Mouse (Mus musculus): ENCODE results near the gene Gng2. TPM values are rescaled to one million over a fixed set of nuclear protein-coding genes. Genes with fewer than 3 reads are reported as not detected.
A peak's percentile ranks its signal among the peaks of the same experiment; 100 is the strongest.

The Gng2 gene
- total RNA-seq (2021), result 100 to 1,000 TPM; 210 to 214 TPM

DNA sequence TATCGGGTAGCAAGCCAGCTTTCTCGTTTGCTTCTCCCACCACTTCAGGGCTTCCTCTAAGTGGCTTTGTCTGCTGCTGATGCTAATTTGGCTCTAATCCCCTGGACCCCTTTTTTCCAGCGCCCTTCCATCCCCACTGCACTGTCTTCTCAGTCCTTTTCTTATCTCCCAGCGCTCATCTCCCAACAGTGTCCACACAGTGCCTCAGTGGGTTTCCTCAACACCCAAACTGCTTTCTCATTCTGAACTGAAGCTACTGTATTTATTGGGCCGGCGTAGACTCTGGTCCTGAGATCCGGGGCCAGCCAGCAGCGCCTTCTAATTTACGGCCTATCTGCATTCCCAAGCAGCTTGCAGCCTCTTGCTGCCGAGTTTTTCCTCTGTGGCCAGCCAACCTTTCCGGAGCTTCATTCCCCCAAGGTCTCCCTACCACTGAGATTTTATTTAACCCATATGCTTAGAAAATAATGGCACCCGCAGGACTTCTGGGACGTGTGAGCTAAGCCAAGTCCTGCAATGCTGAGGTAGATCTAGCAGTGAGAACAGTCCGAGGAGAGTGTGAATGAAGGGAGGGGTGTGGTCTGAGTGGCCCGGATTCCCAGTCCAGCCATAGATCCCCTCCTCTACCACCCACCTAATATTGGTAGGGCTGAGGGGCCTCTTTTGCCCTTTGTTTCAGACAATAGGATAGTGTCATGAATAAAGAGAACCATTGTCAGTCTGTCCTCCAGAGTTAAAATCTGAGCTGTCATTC, at the start of gene Gng2:
Gene Gng2, minus strand, starts transcription at position 357 of the 754 bp plus-strand sequence.
- no peak for DNase-seq (ENCODE audit: low spot score in 2 of 2)
- intact Hi-C loops (cut with DNase I), result loop anchor here (5.0 kb wide), 4 partner anchors 35 to 120 kb away; no protein-coding TSS in a partner anchor

DNA sequence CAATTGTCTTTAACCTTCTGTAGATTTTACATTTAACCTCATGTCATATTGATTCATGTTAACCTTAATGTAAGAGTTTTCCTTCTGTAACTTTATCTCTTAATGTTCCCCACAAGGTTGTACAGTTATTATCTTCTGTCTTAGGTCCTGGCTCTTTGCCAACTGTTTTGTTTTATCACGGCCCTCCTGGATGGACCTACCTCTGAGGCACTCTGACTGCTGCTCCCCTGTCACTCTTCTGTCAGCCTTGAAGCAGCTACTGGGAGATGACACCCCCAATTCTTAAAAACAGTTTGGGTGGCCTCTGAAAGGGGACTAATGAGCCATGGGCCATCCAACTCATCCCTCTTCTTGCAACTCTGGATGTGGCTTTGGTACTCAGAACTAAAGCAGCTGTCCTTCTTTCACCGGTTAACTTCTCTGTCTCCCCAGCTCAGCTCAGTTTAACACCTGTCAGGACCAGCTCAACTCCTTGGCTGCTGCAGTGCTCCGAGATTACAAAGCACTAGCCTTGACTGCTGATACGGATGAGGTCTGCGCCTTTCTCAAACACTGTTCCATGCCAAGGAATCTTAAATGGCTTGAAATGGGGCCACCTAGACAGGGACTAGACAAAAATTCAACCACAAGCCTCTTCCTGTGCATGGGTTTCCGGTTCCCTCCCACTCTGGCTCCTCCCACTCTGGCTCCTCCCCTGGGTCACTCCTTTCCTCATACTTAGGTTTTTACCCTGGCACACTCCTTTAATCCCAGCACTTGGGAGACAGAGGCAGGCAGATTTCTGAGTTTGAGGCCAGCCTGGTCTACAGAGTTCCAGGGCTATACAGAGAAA, 47.7 kb upstream of the Gng2 start:
- intact Hi-C loops (cut with DNase I), result no loop called here
- DNase-seq (ENCODE audit: low spot score in 2 of 2), result no peak

DNA sequence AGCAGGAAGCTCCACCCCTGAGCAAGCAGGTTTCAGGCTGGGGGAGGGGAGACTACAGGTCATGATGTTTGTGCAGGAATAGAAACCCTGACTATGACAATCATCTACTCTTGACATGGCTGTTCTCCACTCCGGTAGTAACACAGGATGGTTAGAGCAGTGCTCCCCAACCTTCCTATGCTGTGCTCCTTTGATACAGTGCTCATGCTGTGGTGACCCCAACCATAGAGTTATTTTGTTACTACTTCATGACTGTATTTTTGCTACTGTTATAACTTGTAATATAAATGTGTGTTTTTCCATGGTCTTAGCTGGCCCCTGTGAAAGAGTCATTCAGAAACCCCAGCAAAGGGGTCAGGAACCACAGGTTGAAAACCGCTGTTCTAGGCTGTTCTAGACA, 46.5 kb upstream of the Gng2 start:
- intact Hi-C loops (cut with DNase I), result no loop called here
- no peak for DNase-seq (ENCODE audit: low spot score in 2 of 2)

DNA sequence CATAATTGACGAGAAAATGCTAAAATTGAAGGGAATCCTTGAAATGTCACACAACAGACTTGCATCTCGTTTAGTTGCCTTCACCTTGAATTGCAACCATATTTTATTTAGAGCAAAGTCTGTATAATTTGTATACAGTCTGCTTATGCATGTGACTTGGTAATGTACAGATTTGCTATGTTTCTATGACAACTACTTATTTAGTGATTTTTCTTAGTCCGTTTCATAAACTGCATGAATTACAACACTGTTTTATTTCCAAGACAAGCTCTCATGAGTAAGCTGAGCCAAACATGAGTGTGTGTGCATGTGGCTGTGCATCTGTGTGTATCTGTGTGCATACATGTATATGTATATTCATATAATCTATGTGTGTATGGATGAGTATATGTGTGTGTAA, 42.1 kb upstream of the Gng2 start:
- intact Hi-C loops (cut with DNase I), result no loop called here
- no peak for DNase-seq (ENCODE audit: low spot score in 2 of 2)

DNA sequence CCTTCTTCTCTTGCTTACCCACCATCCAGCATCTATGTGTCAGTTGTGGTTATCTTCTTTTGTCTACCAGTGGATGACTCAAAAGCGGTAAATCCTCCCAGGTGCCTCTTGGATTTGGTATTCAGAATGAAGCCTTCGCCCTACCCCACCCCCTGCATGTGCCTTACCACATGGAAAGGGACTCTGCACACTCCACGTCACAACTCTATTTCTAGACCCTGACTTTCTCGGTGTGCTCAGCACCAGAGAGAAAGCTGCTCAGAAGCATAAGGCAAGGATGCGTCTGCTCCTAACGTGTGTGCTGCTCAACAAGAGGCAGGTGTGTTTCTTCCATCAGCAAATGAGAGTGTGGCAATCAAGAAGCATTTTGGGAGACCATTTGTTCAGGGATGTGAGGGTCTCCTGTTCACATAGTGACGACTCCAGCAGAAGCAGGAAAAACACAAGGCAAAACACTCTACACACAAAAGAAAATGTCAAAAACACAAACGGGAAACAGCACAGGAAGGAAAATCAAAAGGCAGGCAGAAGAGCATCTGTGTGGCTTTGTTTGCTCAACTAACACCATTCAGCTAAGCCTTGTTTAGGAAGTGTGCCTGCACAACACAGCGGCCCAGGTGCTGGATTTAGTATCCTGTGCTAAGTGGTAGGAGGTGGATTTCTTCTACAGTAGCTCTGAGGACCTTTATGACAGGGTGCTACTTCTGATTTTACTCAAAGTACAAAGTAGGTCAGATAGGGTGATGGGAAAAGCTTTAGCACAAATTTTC, 35.3 kb upstream of the Gng2 start:
- intact Hi-C loops (cut with DNase I), result no loop called here
- DNase-seq (ENCODE audit: low spot score in 2 of 2), result no peak

DNA sequence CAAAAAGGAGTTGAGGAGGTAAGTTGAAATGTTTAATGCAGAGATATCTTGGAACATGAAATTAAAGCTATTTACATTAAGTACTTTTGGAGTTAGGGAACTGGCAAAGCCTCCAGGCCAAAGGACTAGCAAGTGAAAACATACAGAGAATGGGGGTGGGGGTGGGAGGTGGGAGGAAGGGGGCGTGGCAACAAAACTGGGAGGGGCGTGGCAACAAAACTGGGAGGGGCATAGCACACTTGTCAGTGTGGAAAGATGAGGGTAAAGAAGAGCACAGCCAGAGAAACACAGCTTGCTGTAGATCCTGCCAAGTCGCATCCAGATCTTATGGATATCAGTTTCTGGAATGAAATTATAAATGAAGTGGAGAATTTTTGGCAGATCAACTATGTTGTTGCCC, 30.0 kb upstream of the Gng2 start:
- DNase-seq (ENCODE audit: low spot score in 2 of 2), result no peak
- intact Hi-C loops (cut with DNase I), result no loop called here

DNA sequence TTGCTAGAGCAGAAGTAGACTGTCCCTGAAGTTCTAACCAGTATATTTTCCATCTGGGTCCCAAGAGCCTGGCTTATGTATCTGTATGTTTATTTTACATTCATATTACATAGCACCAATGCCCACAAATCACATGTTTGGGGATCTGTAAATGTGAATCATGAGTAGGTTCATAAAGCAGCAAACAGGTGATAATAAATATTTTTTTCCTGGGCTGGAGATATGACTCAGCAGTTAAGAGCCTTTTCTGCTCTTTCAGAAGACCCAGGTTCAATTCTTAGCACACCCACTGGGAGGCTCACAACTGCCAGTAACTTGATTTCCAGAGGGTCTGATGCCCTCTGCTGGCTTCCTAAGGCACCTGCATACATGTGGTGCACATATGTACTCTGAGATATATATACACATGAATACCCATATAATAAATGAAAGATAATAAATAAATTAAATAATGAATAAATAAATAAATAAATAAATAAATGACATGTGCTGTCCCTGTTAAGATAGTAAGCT, 27.4 kb upstream of the Gng2 start:
- intact Hi-C loops (cut with DNase I), result no loop called here
- no peak for DNase-seq (ENCODE audit: low spot score in 2 of 2)

DNA sequence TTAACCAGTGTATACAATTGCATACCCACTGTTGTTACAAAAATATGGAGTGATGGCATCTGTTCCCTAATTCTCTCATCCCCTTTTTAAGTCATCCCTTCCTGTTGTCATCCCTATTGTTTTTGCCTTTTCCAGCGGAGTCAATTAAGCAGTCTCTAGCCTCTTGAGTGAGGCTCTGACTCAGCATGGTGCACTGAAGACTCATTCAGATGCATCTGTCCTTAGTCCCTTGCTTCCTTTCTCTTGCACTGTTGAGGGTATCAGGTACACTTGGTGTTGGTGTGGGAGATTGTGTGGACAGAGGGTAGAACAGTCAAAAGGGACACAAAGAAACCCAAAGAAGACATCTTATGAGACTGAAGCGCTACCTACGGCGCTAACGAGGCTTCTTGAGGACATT, 19.4 kb upstream of the Gng2 start:
- DNase-seq (ENCODE audit: low spot score in 2 of 2), result no peak
- intact Hi-C loops (cut with DNase I), result no loop called here

DNA sequence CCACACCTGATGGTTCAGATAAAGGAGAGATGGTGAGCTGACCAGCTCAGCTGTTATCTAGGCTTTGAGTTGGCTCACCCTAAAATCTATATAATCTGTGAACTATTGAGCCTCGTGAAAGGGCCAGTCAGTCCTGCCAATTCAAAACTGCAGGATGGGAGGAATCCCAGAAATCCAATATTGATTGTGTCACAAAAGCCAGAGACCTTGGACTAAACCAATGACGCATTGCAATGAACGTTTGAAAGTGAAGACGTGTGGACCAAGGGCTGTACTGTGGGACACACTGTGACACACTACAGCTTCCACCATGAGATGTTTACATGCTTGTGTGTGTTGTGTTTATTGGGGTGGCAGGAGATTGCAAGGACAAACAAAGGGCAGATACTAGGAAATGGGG, 18.5 kb upstream of the Gng2 start:
- intact Hi-C loops (cut with DNase I), result no loop called here
- no peak for DNase-seq (ENCODE audit: low spot score in 2 of 2)

DNA sequence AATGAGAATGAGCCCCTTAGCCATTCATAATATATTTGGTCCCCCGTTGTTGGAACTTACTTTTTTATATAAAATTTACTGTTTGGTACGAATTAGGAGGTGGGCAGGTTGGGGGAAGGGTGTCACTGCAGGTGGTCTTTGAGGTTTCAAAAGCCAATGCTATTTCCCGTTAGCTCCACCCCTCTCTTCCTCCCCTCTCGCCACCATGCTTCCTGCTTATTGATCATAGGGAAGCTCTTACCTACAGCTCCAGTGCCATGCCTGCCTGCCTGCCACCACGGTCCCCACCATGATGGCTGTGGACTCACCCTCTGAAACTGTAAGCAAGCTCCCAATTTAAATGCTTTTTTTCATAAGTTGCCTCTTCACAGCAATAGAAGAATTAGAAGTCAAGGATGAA, 16.6 kb upstream of the Gng2 start:
- DNase-seq (ENCODE audit: low spot score in 2 of 2), result no peak
- intact Hi-C loops (cut with DNase I), result no loop called here

DNA sequence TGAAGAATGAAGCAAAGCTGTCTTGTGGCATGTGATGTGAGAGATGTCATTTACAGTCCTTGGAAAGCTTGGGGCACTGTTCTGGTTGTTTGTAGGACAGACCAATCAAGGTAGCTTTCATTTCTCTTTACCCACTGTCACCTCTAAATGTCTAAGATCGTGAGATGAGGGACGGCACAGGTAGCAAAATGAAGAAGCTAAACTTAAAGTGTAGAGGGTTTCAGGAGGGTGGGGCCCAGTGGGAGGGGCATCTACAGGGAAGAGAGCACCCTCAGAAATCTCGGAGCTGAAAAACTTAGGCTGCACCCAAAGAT, 16.1 kb upstream of the Gng2 start:
- intact Hi-C loops (cut with DNase I), result loop anchor here (1.0 kb wide), 1 partner anchor 10 kb away; no protein-coding TSS in a partner anchor
- DNase-seq (ENCODE audit: low spot score in 2 of 2), result no peak

DNA sequence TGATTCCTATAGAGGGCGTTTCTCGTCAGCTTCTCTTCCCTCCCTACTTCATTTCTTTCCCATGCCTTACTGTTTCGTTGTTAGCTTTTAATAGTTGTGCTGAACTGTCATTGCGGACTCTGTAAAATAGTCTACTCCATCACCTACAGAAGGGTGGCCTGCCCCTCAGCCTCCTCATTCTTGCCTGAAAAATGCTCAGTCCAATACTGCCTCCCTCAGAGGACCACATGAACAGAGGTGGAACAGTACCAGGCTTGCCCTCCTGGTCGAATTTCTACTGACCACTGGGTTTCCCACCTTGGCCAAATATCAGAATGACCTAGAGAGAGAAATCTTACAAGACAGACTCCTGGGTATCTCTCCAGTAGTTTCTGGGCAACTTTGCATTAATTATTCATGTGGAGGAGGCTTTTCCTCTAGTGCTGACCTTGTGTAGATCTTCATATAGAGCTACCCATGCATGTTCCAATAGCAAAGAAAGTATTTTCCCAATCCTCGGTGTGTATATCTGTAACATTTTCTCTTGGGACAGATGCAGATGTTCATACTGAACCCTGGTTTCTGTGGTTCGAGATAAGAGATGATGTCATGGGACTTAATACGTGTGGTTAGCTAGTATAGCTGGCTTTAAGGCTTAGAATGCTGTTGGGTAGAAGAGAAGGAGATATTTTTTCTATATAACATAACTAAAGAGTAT, 15.6 kb upstream of the Gng2 start:
- intact Hi-C loops (cut with DNase I), result loop anchor here (1.0 kb wide), 1 partner anchor 10 kb away; no protein-coding TSS in a partner anchor
- DNase-seq (ENCODE audit: low spot score in 2 of 2), result no peak

DNA sequence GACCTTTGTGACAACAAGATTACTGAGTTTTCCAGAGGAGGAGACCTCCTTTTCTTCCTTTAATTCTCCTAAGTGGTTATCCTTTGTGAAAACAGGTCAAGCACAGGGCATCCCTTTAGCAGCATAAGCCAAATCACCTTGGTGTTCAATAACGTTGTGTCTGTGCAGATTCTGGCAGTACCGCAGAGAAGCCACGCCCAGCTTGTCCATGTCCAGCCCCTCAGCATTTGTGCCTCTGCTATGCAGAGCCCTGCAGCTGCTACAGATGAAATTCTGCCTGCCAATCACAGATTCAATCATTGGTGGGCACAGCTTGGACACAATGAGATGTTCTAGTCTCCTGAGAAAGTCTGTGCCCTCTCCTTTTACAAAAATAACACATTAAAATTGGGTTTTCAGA, 14.4 kb upstream of the Gng2 start:
- DNase-seq (ENCODE audit: low spot score in 2 of 2), result no peak
- intact Hi-C loops (cut with DNase I), result no loop called here

DNA sequence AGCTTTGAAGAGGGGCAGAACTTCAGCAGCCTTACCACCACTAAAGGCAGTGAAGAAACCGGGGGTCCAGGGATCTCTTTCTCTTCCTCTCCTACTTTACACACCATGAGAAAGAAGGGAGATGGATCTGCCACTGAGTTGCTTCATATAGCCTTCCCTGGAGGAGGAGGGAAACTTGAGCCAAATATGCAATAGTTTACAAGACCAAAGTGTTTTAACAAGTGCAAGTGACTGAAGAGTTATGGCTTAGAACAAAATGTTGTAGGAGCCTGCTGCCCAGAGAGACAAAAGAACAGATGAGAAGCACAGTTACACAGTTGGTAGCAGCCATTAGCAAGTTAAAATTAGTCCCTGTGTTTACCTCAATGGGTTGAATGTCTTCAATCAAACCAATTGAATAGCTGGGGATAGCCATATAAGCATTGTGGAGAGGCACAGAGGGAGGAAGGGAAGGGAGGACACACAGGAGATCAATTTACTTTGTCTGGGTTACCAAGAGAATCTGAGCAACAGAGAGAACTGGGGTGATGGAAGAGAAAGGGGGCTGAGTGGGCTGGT, 13.1 kb upstream of the Gng2 start:
- DNase-seq (ENCODE audit: low spot score in 2 of 2), result no peak
- intact Hi-C loops (cut with DNase I), result no loop called here

DNA sequence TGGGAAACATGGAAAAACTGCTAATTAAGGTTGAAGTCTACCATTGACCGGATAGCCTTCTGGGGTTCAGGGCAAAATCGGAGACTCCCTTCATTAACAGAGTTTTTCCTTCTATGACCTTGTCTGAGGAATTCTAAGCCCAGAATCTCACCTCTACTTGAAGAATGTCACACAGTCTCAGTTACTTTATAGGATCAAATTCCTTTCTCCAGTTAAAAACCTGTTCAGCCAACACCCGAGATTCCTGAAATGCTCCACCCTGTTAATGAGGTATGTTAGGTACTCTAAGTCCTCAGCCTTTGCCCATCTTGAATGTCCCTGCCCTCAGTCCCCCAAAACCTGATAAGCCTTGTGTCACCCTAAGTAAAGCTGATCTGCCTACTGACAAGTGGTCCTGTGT, 11.0 kb upstream of the Gng2 start:
- no peak for DNase-seq (ENCODE audit: low spot score in 2 of 2)
- intact Hi-C loops (cut with DNase I), result no loop called here

DNA sequence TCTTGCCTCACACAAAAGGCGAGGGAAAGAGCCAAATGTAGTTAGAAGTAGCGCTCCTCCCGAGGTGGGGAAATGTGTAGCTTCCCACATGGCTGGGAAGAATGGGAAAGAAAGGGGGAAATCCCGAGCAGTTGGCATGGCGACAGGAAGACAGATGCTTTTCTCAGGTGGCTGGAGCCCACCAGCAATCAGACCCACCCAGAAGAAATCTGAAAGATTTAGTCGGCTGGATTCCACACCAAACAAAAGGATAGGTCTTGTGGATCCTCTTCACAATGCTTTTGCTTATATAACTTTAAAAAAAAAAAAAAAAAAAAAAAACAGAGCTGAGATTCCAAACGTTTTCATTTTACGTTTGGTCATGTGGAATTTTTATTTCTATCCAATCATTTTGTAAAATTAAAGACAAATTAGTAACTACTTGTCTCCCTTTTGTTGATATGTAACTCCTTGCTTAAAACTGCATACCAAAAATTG, 10.0 kb upstream of the Gng2 start:
- no peak for DNase-seq (ENCODE audit: low spot score in 2 of 2)
- intact Hi-C loops (cut with DNase I), result no loop called here

DNA sequence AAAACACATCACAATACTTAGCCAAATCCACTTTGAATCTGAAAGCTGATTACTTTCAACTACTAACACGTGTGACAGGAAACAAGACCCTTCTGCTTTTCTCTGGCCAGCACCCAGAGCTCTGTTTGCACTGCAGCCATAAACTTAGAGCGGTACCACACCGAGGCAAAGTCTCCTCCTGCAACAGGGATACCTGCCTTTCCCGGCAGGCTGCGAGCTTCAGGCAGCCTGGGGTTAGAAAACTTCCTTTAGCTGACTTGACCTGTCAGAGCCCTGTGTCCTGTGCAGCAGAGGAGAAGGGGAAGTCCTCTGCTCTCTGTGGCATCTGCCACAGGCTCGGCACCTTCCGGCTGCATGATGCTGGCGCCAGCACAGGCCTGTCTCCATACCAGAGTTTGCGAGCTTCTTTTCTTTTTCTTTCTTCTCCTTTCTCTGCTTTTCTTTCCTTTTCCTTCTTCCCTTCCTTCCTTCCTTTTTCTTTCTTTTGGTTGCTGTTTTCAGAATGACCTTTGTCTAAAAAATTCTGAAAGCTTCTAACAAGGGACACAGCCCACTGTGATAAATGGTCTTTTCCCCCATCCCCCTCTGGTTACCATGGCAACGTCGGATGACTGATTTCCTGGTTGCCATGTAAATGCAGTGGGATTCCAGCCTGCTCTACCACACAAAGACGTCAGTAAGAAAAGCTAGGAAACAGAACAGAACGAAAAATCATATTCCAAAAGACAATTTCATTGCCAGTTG, 9.4 kb upstream of the Gng2 start:
- intact Hi-C loops (cut with DNase I), result no loop called here
- DNase-seq (ENCODE audit: low spot score in 2 of 2), result peak; percentile 74 to 75

DNA sequence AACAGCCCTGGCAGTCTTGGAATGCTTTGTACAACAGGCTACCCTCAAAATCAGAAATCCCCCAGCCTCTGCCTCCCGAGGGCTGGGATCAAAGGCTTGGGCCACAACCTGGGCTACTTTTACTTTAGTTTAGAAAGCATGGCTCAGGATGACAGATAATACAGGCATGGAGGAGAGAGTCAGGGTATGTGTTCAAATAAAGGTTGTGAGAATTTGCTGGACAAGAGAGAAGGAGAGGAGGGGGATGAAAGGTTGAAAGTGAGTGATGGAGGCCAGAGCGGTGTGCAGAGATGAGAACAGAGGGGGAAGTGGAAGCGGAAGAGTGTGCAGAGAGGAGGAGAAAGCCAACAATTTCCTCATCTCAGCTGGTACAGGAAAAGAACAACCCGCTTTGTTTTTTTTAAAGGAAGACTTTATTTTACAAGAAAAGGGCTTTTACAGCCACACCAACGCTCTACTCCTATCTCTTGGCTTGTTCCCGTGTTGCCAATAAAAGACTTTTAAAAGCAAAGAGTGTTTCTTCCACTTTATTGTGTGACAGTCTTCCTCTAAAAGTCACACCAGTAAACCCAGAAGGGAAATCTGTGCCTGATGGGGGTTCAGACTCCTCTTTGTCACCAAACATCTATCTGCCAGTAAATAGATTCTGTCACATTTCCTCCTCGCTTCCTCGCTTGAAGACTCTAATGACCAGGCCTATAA, 8.6 kb upstream of the Gng2 start:
- intact Hi-C loops (cut with DNase I), result no loop called here
- no peak for DNase-seq (ENCODE audit: low spot score in 2 of 2)
